Mouse (Mus musculus) liver, adult 2 months (tissue): ENCODE results near the gene Olfr194. TPM values are rescaled to one million over a fixed set of nuclear protein-coding genes. Genes with fewer than 3 reads are reported as not detected.
"Not testable (repeated sequence)": the region's sequence is repeated elsewhere in the genome, so short reads cannot be mapped to it uniquely, and the experiment has no call there.

Experiments used
- DNase-seq: peaks from one replicate; pipeline ENCODE4 v3.0.0-alpha.2; 2011; ENCODE audit warnings: low read depth, low spot score; ENCODE audit errors: extremely low read depth
- H3K27ac ChIP-seq: fragments of 200-500 bp; replicated peaks from 2 replicates; pipeline ENCODE4 v1.5.1; 2012; ENCODE audit warnings: low read depth, mild to moderate bottlenecking, control low read depth, inconsistent platforms, low read length; ENCODE audit not compliant: insufficient read depth
- H3K27me3 ChIP-seq: fragments of 200-500 bp; 2 replicates; pipeline ENCODE4 v1.6.1; 2012; ENCODE audit warnings: mild to moderate bottlenecking, moderate library complexity, low read length, inconsistent platforms; ENCODE audit not compliant: control insufficient read depth, insufficient read depth
- H3K36me3 ChIP-seq: fragments of 200-500 bp; 2 replicates; pipeline ENCODE4 v1.6.1; 2012; ENCODE audit warnings: low read length, inconsistent platforms; ENCODE audit not compliant: control insufficient read depth, insufficient read depth
- H3K4me1 ChIP-seq: fragments of 200-500 bp; 2 replicates; pipeline ENCODE4 v1.6.1; 2011; ENCODE audit warnings: low read length; ENCODE audit not compliant: control insufficient read depth, insufficient read depth
- H3K4me3 ChIP-seq: fragments of 200-500 bp; 2 replicates; pipeline ENCODE4 v1.5.1; 2011; ENCODE audit warnings: low read depth, mild to moderate bottlenecking, control low read depth, low read length, moderate library complexity; ENCODE audit not compliant: insufficient read depth
- H3K79me2 ChIP-seq: fragments of 200-500 bp; 2 replicates; pipeline ENCODE4 v1.6.1; 2012; ENCODE audit warnings: inconsistent platforms, mild to moderate bottlenecking, low read length, moderate library complexity; ENCODE audit not compliant: control insufficient read depth, insufficient read depth
- H3K9ac ChIP-seq: fragments of 200-500 bp; 2 replicates; pipeline ENCODE4 v1.6.1; 2012; ENCODE audit warnings: low read depth, mild to moderate bottlenecking, control low read depth, inconsistent platforms, low read length
- CTCF ChIP-seq: fragments of 200-500 bp; IDR thresholded peaks from 2 replicates; pipeline ENCODE4 v1.5.1; 2011; ENCODE audit warnings: low read depth, low read length, control low read depth
- POLR2A ChIP-seq: fragments of 200-500 bp; IDR thresholded peaks from 2 replicates; pipeline ENCODE4 v1.6.1; 2011; ENCODE audit warnings: low read length, control low read depth; ENCODE audit not compliant: insufficient read depth; ENCODE audit errors: extremely low read depth
- WGBS: fragments of 180-500 bp; shearing (Covaris S2); methylation state at CpG from one replicate; pipeline ENCODE4 v1.1.7; 2018; 5-methylcytosine and 5-hydroxymethylcytosine counted together
- polyA plus RNA-seq: library from polyadenylated mRNA; depleted of rRNA; stranded (reverse); fragments of >200 nt; gene quantifications from 2 replicates; pipeline ENCODE4 v1.2.3, GENCODE M21; 2012; rRNA removed
- total RNA-seq: library from RNA; depleted of rRNA; stranded (reverse); fragments of >200 nt; gene quantifications from 2 replicates; pipeline ENCODE4 v1.2.3, GENCODE M21; 2014; rRNA removed

The Olfr194 gene
- total and polyA plus RNA-seq, 2 experiments: not detected

GRCm38 (mm10) chr16:59105312-59105711 lies 15.6 kb downstream of the Olfr194 start:
- H3K27ac ChIP-seq: no peak overlapping the region
- H3K4me1 ChIP-seq: no peaks in the 10 kb centered on the region
- H3K79me2 ChIP-seq: no peaks in the 10 kb centered on the region
- TF ChIP-seq CTCF (no peak), POLR2A (no peak)
- no peak overlapping the region for H3K9ac ChIP-seq
- WGBS: 77% methylated on average over 2 of the region's 2 CpGs
- H3K36me3 ChIP-seq: no peaks in the 10 kb centered on the region
- H3K27me3 ChIP-seq: no peaks in the 10 kb centered on the region
- H3K4me3 ChIP-seq: no peak overlapping the region
- DNase-seq: no peak

GRCm38 (mm10) chr16:59089722-59090121 lies 31.1 kb downstream of the Olfr194 start, which contains the start of gene Olfr191:
TSS of gene Olfr191 (minus strand) at chr16:59089822.
- H3K27ac ChIP-seq, DNase-seq, H3K36me3 ChIP-seq, H3K4me1 ChIP-seq, H3K27me3 ChIP-seq, H3K79me2 ChIP-seq, H3K4me3 ChIP-seq, H3K9ac ChIP-seq: not testable (repeated sequence)
- WGBS: 48% methylated on average over 1 of the region's 1 CpGs

DNA sequence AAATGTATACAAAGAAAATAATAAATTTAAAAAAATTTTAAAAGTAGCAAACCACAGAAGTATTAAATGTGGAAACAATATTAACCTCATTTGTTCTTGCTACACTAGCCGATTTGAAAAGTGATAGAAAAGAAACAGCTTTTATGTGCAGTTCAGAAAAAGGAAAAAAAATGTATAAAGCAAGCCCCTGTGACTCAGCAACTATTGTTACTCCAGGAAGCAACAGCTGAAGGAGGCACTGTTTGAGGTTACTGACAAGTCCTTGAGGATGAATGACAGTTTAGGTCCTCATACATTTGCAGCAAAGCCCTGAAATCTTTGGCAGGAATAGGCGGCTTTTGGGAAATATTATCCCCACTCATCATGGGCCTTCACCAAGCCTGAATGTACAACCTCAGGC lies 39.8 kb downstream of the Olfr194 start:
- H3K79me2 ChIP-seq, H3K27me3 ChIP-seq, H3K4me1 ChIP-seq, H3K9ac ChIP-seq, H3K36me3 ChIP-seq, H3K27ac ChIP-seq, H3K4me3 ChIP-seq, DNase-seq: not testable (repeated sequence)
- WGBS: 78% methylated on average over 2 of the region's 2 CpGs

- H3K9ac ChIP-seq: no peak within 1 kb of the TSS
- no peaks in the 10 kb centered on the region for H3K79me2 ChIP-seq
- H3K27me3 ChIP-seq: no peaks in the 10 kb centered on the region
- H3K4me3 ChIP-seq: no peak within 1 kb of the TSS
- no peak within 1 kb of the TSS for H3K27ac ChIP-seq
- TF ChIP-seq CTCF (no peak), POLR2A (no peak)
- no peaks in the 10 kb centered on the region for H3K36me3 ChIP-seq
- 80% methylated on average over 5 of the region's 5 CpGs for WGBS
- H3K4me1 ChIP-seq: no peaks in the 10 kb centered on the region
- DNase-seq: no peak
Observed at GRCm38 (mm10) chr16:59077905-59078304, 43.0 kb downstream of the Olfr194 start, which contains the start of gene Olfr190. TSS of gene Olfr190 (minus strand) at chr16:59078005.

- Histone ChIP-seq H3K36me3 (no peaks in the 10 kb centered on the region), H3K4me1 (no peaks in the 10 kb centered on the region), H3K4me3 (no peak overlapping the region), H3K9ac (no peak overlapping the region), H3K79me2 (no peaks in the 10 kb centered on the region), H3K27me3 (no peaks in the 10 kb centered on the region), H3K27ac (no peak overlapping the region)
- 76% methylated on average over 1 of the region's 1 CpGs for WGBS
- no peak for DNase-seq
- no peak for TF ChIP-seq POLR2A
- no peak for TF ChIP-seq CTCF
Observed at GRCm38 (mm10) chr16:59073520-59073919, 47.3 kb downstream of the Olfr194 start.

DNA sequence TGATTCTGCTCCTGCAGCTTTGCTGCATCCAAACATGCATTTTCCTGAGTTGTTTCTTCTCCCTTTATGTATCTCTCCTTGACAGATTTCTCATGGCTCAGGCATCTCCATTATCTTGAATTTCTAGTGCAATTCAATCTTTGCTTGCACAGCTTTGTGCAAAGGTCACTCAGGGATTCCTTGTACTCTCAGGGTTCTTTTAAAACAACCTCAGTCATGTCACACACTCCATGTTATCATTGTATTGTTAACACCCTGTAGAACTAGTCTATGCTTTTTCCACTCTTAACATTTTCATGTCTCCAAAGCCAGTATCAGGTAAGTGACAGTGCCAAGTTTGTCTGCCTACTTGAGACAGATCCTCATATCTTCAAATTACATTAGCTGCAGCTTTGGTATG lies 49.1 kb downstream of the Olfr194 start:
- Histone ChIP-seq H3K27me3 (no peaks in the 10 kb centered on the region), H3K79me2 (no peaks in the 10 kb centered on the region), H3K4me1 (no peaks in the 10 kb centered on the region), H3K27ac (no peak overlapping the region), H3K36me3 (no peaks in the 10 kb centered on the region), H3K9ac (no peak overlapping the region), H3K4me3 (no peak overlapping the region)
- no peak for DNase-seq
- no peak for TF ChIP-seq CTCF

Other genes starting within 250 kb of the Olfr194 start
- not detected in 2 replicates for gene Olfr177, start 246.3 kb downstream of the Olfr194 start, total RNA-seq
- not detected in 2 replicates for gene Olfr177, start 246.3 kb downstream of the Olfr194 start, polyA plus RNA-seq
- gene Olfr178, start 229.0 kb downstream of the Olfr194 start, total RNA-seq: not detected in 2 replicates
- not detected in 2 replicates for gene Olfr178, start 229.0 kb downstream of the Olfr194 start, polyA plus RNA-seq
- not detected in 2 replicates for gene Olfr181, start 192.3 kb downstream of the Olfr194 start, total RNA-seq
- gene Olfr181, start 192.3 kb downstream of the Olfr194 start, polyA plus RNA-seq: not detected in 2 replicates
- gene Olfr180, start 191.7 kb downstream of the Olfr194 start, total RNA-seq: not detected in 2 replicates
- not detected in 2 replicates for gene Olfr180, start 191.7 kb downstream of the Olfr194 start, polyA plus RNA-seq
- gene Olfr183, start 125.7 kb downstream of the Olfr194 start, total RNA-seq: not detected in 2 replicates
- gene Olfr183, start 125.7 kb downstream of the Olfr194 start, polyA plus RNA-seq: not detected in 2 replicates
- not detected in 2 replicates for gene Olfr186, start 90.8 kb downstream of the Olfr194 start, total RNA-seq
- gene Olfr186, start 90.8 kb downstream of the Olfr194 start, polyA plus RNA-seq: not detected in 2 replicates
- not detected in 2 replicates for gene Olfr187, start 81.3 kb downstream of the Olfr194 start, total RNA-seq
- gene Olfr187, start 81.3 kb downstream of the Olfr194 start, polyA plus RNA-seq: not detected in 2 replicates
- gene Olfr190, start 43.1 kb downstream of the Olfr194 start, total RNA-seq: not detected in 2 replicates
- gene Olfr190, start 43.1 kb downstream of the Olfr194 start, polyA plus RNA-seq: not detected in 2 replicates
- gene Olfr191, start 31.2 kb downstream of the Olfr194 start, total RNA-seq: not detected in 2 replicates
- not detected in 2 replicates for gene Olfr191, start 31.2 kb downstream of the Olfr194 start, polyA plus RNA-seq
- not detected in 2 replicates for gene Olfr193, start 9.2 kb downstream of the Olfr194 start, total RNA-seq
- not detected in 2 replicates for gene Olfr193, start 9.2 kb downstream of the Olfr194 start, polyA plus RNA-seq
- not detected in 2 replicates for gene Olfr195, start 26.0 kb upstream of the Olfr194 start, total RNA-seq
- not detected in 2 replicates for gene Olfr195, start 26.0 kb upstream of the Olfr194 start, polyA plus RNA-seq
- not detected in 2 replicates for gene Olfr196, start 49.4 kb upstream of the Olfr194 start, total RNA-seq
- gene Olfr196, start 49.4 kb upstream of the Olfr194 start, polyA plus RNA-seq: not detected in 2 replicates
- gene Olfr198, start 82.5 kb upstream of the Olfr194 start, total RNA-seq: not detected in 2 replicates
- gene Olfr198, start 82.5 kb upstream of the Olfr194 start, polyA plus RNA-seq: not detected in 2 replicates
- not detected in 2 replicates for gene Olfr199, start 98.7 kb upstream of the Olfr194 start, total RNA-seq
- not detected in 2 replicates for gene Olfr199, start 98.7 kb upstream of the Olfr194 start, polyA plus RNA-seq
- not detected in 2 replicates for gene Olfr201, start 151.6 kb upstream of the Olfr194 start, total RNA-seq
- not detected in 2 replicates for gene Olfr201, start 151.6 kb upstream of the Olfr194 start, polyA plus RNA-seq
- gene Olfr202, start 165.7 kb upstream of the Olfr194 start, total RNA-seq: not detected in 2 replicates
- not detected in 2 replicates for gene Olfr202, start 165.7 kb upstream of the Olfr194 start, polyA plus RNA-seq
- gene Olfr203, start 177.8 kb upstream of the Olfr194 start, total RNA-seq: not detected in 2 replicates
- not detected in 2 replicates for gene Olfr203, start 177.8 kb upstream of the Olfr194 start, polyA plus RNA-seq
- not detected in 2 replicates for gene Olfr204, start 197.2 kb upstream of the Olfr194 start, total RNA-seq
- not detected in 2 replicates for gene Olfr204, start 197.2 kb upstream of the Olfr194 start, polyA plus RNA-seq
- gene Olfr205, start 210.1 kb upstream of the Olfr194 start, total RNA-seq: not detected in 2 replicates
- gene Olfr205, start 210.1 kb upstream of the Olfr194 start, polyA plus RNA-seq: not detected in 2 replicates
- not detected in 2 replicates for gene Olfr206, start 228.2 kb upstream of the Olfr194 start, total RNA-seq
- not detected in 2 replicates for gene Olfr206, start 228.2 kb upstream of the Olfr194 start, polyA plus RNA-seq
- gene Olfr209, start 242.9 kb upstream of the Olfr194 start, total RNA-seq: not detected in 2 replicates
- not detected in 2 replicates for gene Olfr209, start 242.9 kb upstream of the Olfr194 start, polyA plus RNA-seq